Mouse (Mus musculus) heart, postnatal 0 days (tissue): ENCODE data around the gene Arhgef6.

ENCODE experiments used
- CTCF ChIP-seq: IDR thresholded peaks from 2 replicates; pipeline ENCODE4 v1.5.1; 2016; ENCODE audit warnings: antibody characterized with exemption, control low read depth, low read depth
- EP300 ChIP-seq: IDR thresholded peaks from 2 replicates; pipeline ENCODE4 v1.6.1; 2016; ENCODE audit warnings: antibody characterized with exemption, low read depth

DNA sequence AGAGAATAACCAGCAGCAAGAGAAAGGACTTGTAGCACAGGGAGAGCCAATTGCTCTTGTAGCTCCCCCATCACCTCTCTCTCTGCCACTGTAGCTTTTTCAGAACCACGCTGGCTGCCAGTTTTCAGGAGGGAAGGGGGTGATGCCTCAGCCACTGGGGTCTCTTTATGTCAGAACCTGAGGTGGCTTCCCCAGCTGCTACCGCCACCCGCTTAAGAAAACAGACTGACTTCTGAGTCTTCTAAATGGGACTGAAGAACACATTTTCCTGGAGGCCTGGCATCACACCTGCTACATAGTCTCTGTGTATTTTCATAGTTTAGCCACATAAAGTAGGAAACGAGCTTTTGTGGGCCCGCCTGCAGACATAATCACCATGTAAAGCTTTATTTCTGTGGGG lies 26.5 kb downstream of the Arhgef6 start:
- no peak for TF ChIP-seq CTCF
- TF ChIP-seq EP300, result no peak
